8 mouse cellular contexts compared by ENCODE assay signal in genomic region chr9:109833088-109833412, GRCm38 (mm10). TPM values are rescaled to one million over a fixed set of nuclear protein-coding genes. Genes with fewer than 3 reads are reported as not detected.
A peak's percentile ranks its signal among the peaks of the same experiment; 100 is the strongest.
DNase-seq lines count a peak whose midpoint lies in the region; ATAC-seq and TF ChIP-seq lines count a peak whose summit lies in the region.

No protein-coding gene starts in this region.

- no peak for DNase-seq in heart, postnatal 36 days
- DNase-seq in G1E (ENCODE audit: low spot score): no peak
- DNase-seq in adrenal gland, adult (ENCODE audit: inconsistent age in 2 of 2, low spot score in 1 of 2): no peak
- DNase-seq in gastrocnemius, postnatal 36 days: no peak
- no peak for DNase-seq in layer of hippocampus, postnatal 14 days (ENCODE audit: low spot score in 2 of 2)

- H3K4me1 ChIP-seq in heart, embryonic 14.5 days (ENCODE audit: control insufficient read depth in 2 of 2, insufficient read depth in 2 of 2, low read length in 2 of 2): peaks cover 4 to 8% of the 10 kb centered on the region in 2 experiments; a peak in 2 of 4 replicates
- peaks cover 22% of the 10 kb centered on the region for H3K4me1 ChIP-seq in G1E (ENCODE audit: insufficient read depth, low read depth, low read length)
- H3K4me1 ChIP-seq in megakaryocyte, embryonic 14.5 days: peaks cover 13% of the 10 kb centered on the region

- intact Hi-C loops in heart, postnatal 36 days (cut with DNase I): loop anchor here (2.0 to 10.0 kb wide), 2 partner anchors 146 to 828 kb away; no protein-coding TSS in a partner anchor
- intact Hi-C loops in gastrocnemius, postnatal 36 days (cut with DNase I): no loop called here

- H3K36me3 ChIP-seq in heart, embryonic 14.5 days (ENCODE audit: control insufficient read depth, insufficient read depth, low read length): peaks cover 22% of the 10 kb centered on the region
- H3K36me3 ChIP-seq in G1E (replicated peaks): peaks cover 31% of the 10 kb centered on the region
- H3K36me3 ChIP-seq in megakaryocyte, embryonic 14.5 days (replicated peaks; ENCODE audit: low read length): peaks cover 11% of the 10 kb centered on the region

- WGBS in heart, embryonic 14.5 days: 8% methylated on average over 6 of the region's 6 CpGs

- peak overlapping the region in 1 of 2 experiments; percentile 75; a peak in 1 of 4 replicates for H3K27ac ChIP-seq in heart, embryonic 14.5 days (replicated peaks in 1 of 2; ENCODE audit: control insufficient read depth in 1 of 2, insufficient read depth in 1 of 2, low read depth in 2 of 2, low read length in 2 of 2)

- no peak for TF ChIP-seq CTCF in G1E (IDR thresholded peaks at IDR 0.05; ENCODE audit: low read depth, low read length)

- H3K9ac ChIP-seq in heart, embryonic 14.5 days (ENCODE audit: low read length): peak overlapping the region; percentile 80

- peak overlapping the region; percentile 95 for H3K4me2 ChIP-seq in heart, embryonic 14.5 days (ENCODE audit: low read length)

- no peaks in the 10 kb centered on the region for H3K9me3 ChIP-seq in heart, embryonic 14.5 days (ENCODE audit: control insufficient read depth, low read length)
- no peaks in the 10 kb centered on the region for H3K9me3 ChIP-seq in G1E (replicated peaks)
- no peaks in the 10 kb centered on the region for H3K9me3 ChIP-seq in megakaryocyte, embryonic 14.5 days

- no peaks in the 10 kb centered on the region for H3K27me3 ChIP-seq in heart, embryonic 14.5 days (ENCODE audit: control insufficient read depth, insufficient read depth, low read length)
- H3K27me3 ChIP-seq in G1E (ENCODE audit: insufficient read depth, low read length): no peaks in the 10 kb centered on the region
- no peaks in the 10 kb centered on the region for H3K27me3 ChIP-seq in megakaryocyte, embryonic 14.5 days (replicated peaks)

- peak overlapping the region; percentile 62 to 79 for H3K4me3 ChIP-seq in heart, embryonic 14.5 days (ENCODE audit: control insufficient read depth in 1 of 2, insufficient read depth in 1 of 2, low read depth in 1 of 2, low read length in 2 of 2)
- H3K4me3 ChIP-seq in G1E (ENCODE audit: low read depth, low read length): peak overlapping the region; percentile 74
- peak overlapping the region; percentile 95 for H3K4me3 ChIP-seq in megakaryocyte, embryonic 14.5 days (replicated peaks)

- ATAC-seq in heart, embryonic 14.5 days (ENCODE audit: insufficient number of reproducible peaks, insufficient read depth, low FRiP score, low read depth): peak; percentile 43
- ATAC-seq in G1E (ENCODE audit: extremely low read depth, insufficient number of reproducible peaks, low FRiP score, poor library complexity, severe bottlenecking): no peak
- peak; percentile 9 to 10; a peak in 1 of 4 replicates for ATAC-seq in hematopoietic stem cell, adult 5-6 weeks (replicated peaks in 1 of 2; ENCODE audit: insufficient read depth in 1 of 2, low FRiP score in 2 of 2, low TSS enrichment in 1 of 2, low read depth in 1 of 2, poor library complexity in 2 of 2, severe bottlenecking in 2 of 2)

RNA-seq across cellular contexts. Expression of gene Nme6, which starts 0.5 kb away (rescaled TPM):
- 58.6 and 62.3 TPM in 2 replicates for polyA plus RNA-seq in heart, embryonic 14.5 days (2014; fragmentation: Nextera tagmentation; extraction: Ambion mirVana)
- 10 to 100 TPM; 17.9 to 18.5 TPM for total RNA-seq in heart, postnatal 36 days (2021)
- total RNA-seq in G1E (2014; fragmentation: Nextera tagmentation): 45.6 and 63.6 TPM in 2 replicates
- 33.4 and 44.1 TPM in 2 replicates for total RNA-seq in G1E (2017)
- polyA plus RNA-seq in G1E (2012): 7.6 and 13.6 TPM in 2 replicates
- 23.3 and 34.3 TPM in 2 replicates for total RNA-seq in hematopoietic stem cell, adult 5-6 weeks (2017)
- 6.4 and 9.2 TPM in 2 replicates for polyA plus RNA-seq in megakaryocyte, embryonic 14.5 days (2012; ENCODE audit: insufficient read depth, low replicate concordance)
- 10 to 100 TPM; 25.2 to 29.4 TPM for total RNA-seq in gastrocnemius, postnatal 36 days (2021)
- 10 to 100 TPM in 1 of 2 experiments, 1 to 10 TPM in 1; 9.1 to 10.6 TPM for total RNA-seq in layer of hippocampus, postnatal 14 days (2021)

RNA-seq across cellular contexts. Expression of gene Camp, which starts 16.4 kb away (rescaled TPM):
- polyA plus RNA-seq in heart, embryonic 14.5 days (2014; fragmentation: Nextera tagmentation; extraction: Ambion mirVana): 2.4 TPM in 1 of 2 replicates, not detected in the other
- total RNA-seq in heart, postnatal 36 days (2021): not detected
- not detected in 2 replicates for total RNA-seq in G1E (2014; fragmentation: Nextera tagmentation)
- not detected in 2 replicates for total RNA-seq in G1E (2017)
- 0.12 TPM in 1 of 2 replicates, not detected in the other for polyA plus RNA-seq in G1E (2012)
- 230 and 773 TPM in 2 replicates for total RNA-seq in hematopoietic stem cell, adult 5-6 weeks (2017)
- polyA plus RNA-seq in megakaryocyte, embryonic 14.5 days (2012; ENCODE audit: insufficient read depth, low replicate concordance): 9.6 TPM in 1 of 2 replicates, not detected in the other
- total RNA-seq in gastrocnemius, postnatal 36 days (2021): not detected
- not detected for total RNA-seq in layer of hippocampus, postnatal 14 days (2021)

RNA-seq across cellular contexts. Expression of gene Spink8, which starts 21.0 kb away (rescaled TPM):
- polyA plus RNA-seq in heart, embryonic 14.5 days (2014; fragmentation: Nextera tagmentation; extraction: Ambion mirVana): not detected in 2 replicates
- total RNA-seq in heart, postnatal 36 days (2021): not detected
- total RNA-seq in G1E (2014; fragmentation: Nextera tagmentation): not detected in 2 replicates
- total RNA-seq in G1E (2017): 15.7 and 16.0 TPM in 2 replicates
- not detected in 2 replicates for polyA plus RNA-seq in G1E (2012)
- not detected in 2 replicates for total RNA-seq in hematopoietic stem cell, adult 5-6 weeks (2017)
- not detected in 2 replicates for polyA plus RNA-seq in megakaryocyte, embryonic 14.5 days (2012; ENCODE audit: insufficient read depth, low replicate concordance)
- not detected for total RNA-seq in gastrocnemius, postnatal 36 days (2021)
- 10 to 100 TPM; 41.9 to 48.8 TPM for total RNA-seq in layer of hippocampus, postnatal 14 days (2021)

RNA-seq across cellular contexts. Expression of gene Cdc25a, which starts 42.3 kb away (rescaled TPM):
- polyA plus RNA-seq in heart, embryonic 14.5 days (2014; fragmentation: Nextera tagmentation; extraction: Ambion mirVana): 14.9 and 16.4 TPM in 2 replicates
- 1 to 10 TPM; 4.4 to 6.3 TPM for total RNA-seq in heart, postnatal 36 days (2021)
- total RNA-seq in G1E (2014; fragmentation: Nextera tagmentation): 37.1 and 38.5 TPM in 2 replicates
- 44.0 and 46.4 TPM in 2 replicates for total RNA-seq in G1E (2017)
- 102 and 128 TPM in 2 replicates for polyA plus RNA-seq in G1E (2012)
- total RNA-seq in hematopoietic stem cell, adult 5-6 weeks (2017): 37.5 and 42.5 TPM in 2 replicates
- 13.7 and 15.0 TPM in 2 replicates for polyA plus RNA-seq in megakaryocyte, embryonic 14.5 days (2012; ENCODE audit: insufficient read depth, low replicate concordance)
- total RNA-seq in gastrocnemius, postnatal 36 days (2021): 1 to 10 TPM; 3.4 to 4.2 TPM
- total RNA-seq in layer of hippocampus, postnatal 14 days (2021): 1 to 10 TPM; 5.1 to 6.5 TPM

RNA-seq across cellular contexts. Expression of gene Fbxw27, which starts 42.6 kb away (rescaled TPM):
- not detected in 2 replicates for polyA plus RNA-seq in heart, embryonic 14.5 days (2014; fragmentation: Nextera tagmentation; extraction: Ambion mirVana)
- not detected for total RNA-seq in heart, postnatal 36 days (2021)
- not detected in 2 replicates for total RNA-seq in G1E (2014; fragmentation: Nextera tagmentation)
- total RNA-seq in G1E (2017): 0.33 and 0.41 TPM in 2 replicates
- not detected in 2 replicates for polyA plus RNA-seq in G1E (2012)
- not detected in 2 replicates for total RNA-seq in hematopoietic stem cell, adult 5-6 weeks (2017)
- not detected in 2 replicates for polyA plus RNA-seq in megakaryocyte, embryonic 14.5 days (2012; ENCODE audit: insufficient read depth, low replicate concordance)
- not detected for total RNA-seq in gastrocnemius, postnatal 36 days (2021)
- total RNA-seq in layer of hippocampus, postnatal 14 days (2021): not detected

Comparison
In these comparisons a context has a peak if more than half of its experiments do, and no peak if none do; other contexts are left out.
1. RNA of gene Camp, which starts 16.4 kb away (total RNA-seq): 230 to 773 TPM in hematopoietic stem cell, adult 5-6 weeks; not detected in heart, postnatal 36 days, not detected in G1E, not detected in gastrocnemius, postnatal 36 days and not detected in layer of hippocampus, postnatal 14 days; every median in the first group is over 100 times any median in the second.
2. Peak in every context shown above with its lines, with median percentiles within 50 percentile points of each other: H3K4me3 ChIP-seq.